ENCODE assay signal across 8 mouse cellular contexts in genomic region chr17:46029554-46030207, GRCm38 (mm10). TPM values are rescaled to one million over a fixed set of nuclear protein-coding genes. Genes with fewer than 3 reads are reported as not detected.
DNase-seq lines count a peak whose midpoint lies in the region; ATAC-seq and TF ChIP-seq lines count a peak whose summit lies in the region.

No protein-coding gene starts in this region.

- TF ChIP-seq EP300 in liver, postnatal 0 days (IDR thresholded peaks at IDR 0.05; ENCODE audit: low read depth), result no peak

- H3K27me3 ChIP-seq in hindbrain, embryonic 14.5 days (ENCODE audit: control insufficient read depth, insufficient read depth, low read length), result no peaks in the 10 kb centered on the region
- H3K27me3 ChIP-seq in liver, postnatal 0 days (ENCODE audit: insufficient read depth, low read length), result no peaks in the 10 kb centered on the region

- H3K9me3 ChIP-seq in hindbrain, embryonic 14.5 days (ENCODE audit: control insufficient read depth, low read length), result no peaks in the 10 kb centered on the region
- H3K9me3 ChIP-seq in liver, postnatal 0 days (ENCODE audit: low read length), result no peaks in the 10 kb centered on the region

- TF ChIP-seq POLR2A in cortical plate, adult 2 months (IDR thresholded peaks at IDR 0.05; ENCODE audit: extremely low read depth, insufficient read depth, low read length), result no peak

- DNase-seq in heart, adult 18-20 months, result peak; percentile 32 to 50
- DNase-seq in heart, adult 8-10 months (ENCODE audit: low spot score), result no peak
- no peak for DNase-seq in hindbrain, embryonic 14.5 days (ENCODE audit: low spot score)
- peak; percentile 42 for DNase-seq in liver, postnatal 0 days
- no peak for DNase-seq in frontal cortex, adult 2 months (ENCODE audit: extremely low spot score in 1 of 2, low spot score in 1 of 2)
- DNase-seq in layer of hippocampus, adult 11-12 months (ENCODE audit: low spot score), result no peak

- H3K4me2 ChIP-seq in hindbrain, embryonic 14.5 days (replicated peaks), result peak overlapping the region; percentile 85
- H3K4me2 ChIP-seq in liver, postnatal 0 days (ENCODE audit: low read depth, low read length), result peak overlapping the region; percentile 91

- WGBS in hindbrain, embryonic 14.5 days, result 9% methylated on average over 7 of the region's 7 CpGs
- 11% methylated on average over 7 of the region's 7 CpGs for WGBS in liver, postnatal 0 days (ENCODE audit: insufficient replicate concordance)

- TF ChIP-seq CTCF in cortical plate, adult 2 months (IDR thresholded peaks at IDR 0.05; ENCODE audit: extremely low read depth, insufficient read depth, low read length), result no peak
- TF ChIP-seq CTCF in liver, postnatal 0 days (IDR thresholded peaks at IDR 0.05; ENCODE audit: low read depth), result no peak

- H3K9ac ChIP-seq in hindbrain, embryonic 14.5 days, result peak overlapping the region; percentile 84
- peak overlapping the region; percentile 82 for H3K9ac ChIP-seq in liver, postnatal 0 days (replicated peaks)

- no peak for ATAC-seq in hindbrain, embryonic 14.5 days (ENCODE audit: low FRiP score)
- ATAC-seq in liver, postnatal 0 days, result no peak
- no peak for ATAC-seq in activated CD4-positive, CD25-positive, alpha-beta regulatory T cell, adult 4 months

- peak overlapping the region; percentile 77 for H3K4me3 ChIP-seq in cortical plate, adult 2 months (ENCODE audit: insufficient read depth, low read length)
- peak overlapping the region; percentile 78 for H3K4me3 ChIP-seq in hindbrain, embryonic 14.5 days (replicated peaks; ENCODE audit: low read length)
- peak overlapping the region; percentile 89 for H3K4me3 ChIP-seq in liver, postnatal 0 days (ENCODE audit: low read depth, low read length)

- H3K27ac ChIP-seq in cortical plate, adult 2 months (ENCODE audit: insufficient read depth, low read length), result peak overlapping the region; percentile 22; the same call in 1 of the 2 replicates
- H3K27ac ChIP-seq in hindbrain, embryonic 14.5 days, result peak overlapping the region; percentile 88
- peak overlapping the region; percentile 93 for H3K27ac ChIP-seq in liver, postnatal 0 days (ENCODE audit: low read depth)

- peaks cover 8% of the 10 kb centered on the region for H3K36me3 ChIP-seq in hindbrain, embryonic 14.5 days (replicated peaks; ENCODE audit: control insufficient read depth, insufficient read depth)
- H3K36me3 ChIP-seq in liver, postnatal 0 days (replicated peaks; ENCODE audit: insufficient read depth, low read length), result peaks cover 16% of the 10 kb centered on the region

- H3K4me1 ChIP-seq in cortical plate, adult 2 months (ENCODE audit: control insufficient read depth, insufficient read depth, low read length), result peaks cover 3% of the 10 kb centered on the region; the same call in 1 of the 2 replicates
- peaks cover 52% of the 10 kb centered on the region for H3K4me1 ChIP-seq in hindbrain, embryonic 14.5 days (replicated peaks; ENCODE audit: control insufficient read depth, insufficient read depth, low read length)
- peaks cover 37% of the 10 kb centered on the region for H3K4me1 ChIP-seq in liver, postnatal 0 days (ENCODE audit: insufficient read depth)

RNA-seq across cellular contexts. Expression of gene Vegfa, which starts 2.5 kb away (rescaled TPM):
- total RNA-seq in heart, adult 18-20 months (2021), result 100 to 1,000 TPM; 233 to 240 TPM
- 100 to 1,000 TPM; 195 to 267 (median 235) TPM for total RNA-seq in heart, adult 8-10 months (2022)
- polyA plus RNA-seq in cortical plate, adult 2 months (2012; rRNA removed), result 138 and 164 TPM in 2 replicates
- 4.1 and 6.5 TPM in 2 replicates for polyA plus RNA-seq in hindbrain, embryonic 14.5 days (2014; fragmentation: Nextera tagmentation; extraction: Ambion mirVana)
- 2.8 and 3.1 TPM in 2 replicates for polyA plus RNA-seq in liver, postnatal 0 days (2015; fragmentation: Nextera tagmentation; extraction: Ambion mirVana)
- 145 and 168 TPM in 2 replicates for polyA plus RNA-seq in frontal cortex, adult 2 months (2012; rRNA removed)
- polyA plus RNA-seq in activated CD4-positive, CD25-positive, alpha-beta regulatory T cell, adult 4 months (2017; shearing (Covaris generic)), result not detected

Comparison
In these comparisons a context has a peak if more than half of its experiments do, and no peak if none do; other contexts are left out.
1. DNase-seq: peak in heart, adult 18-20 months (2 of 2) and liver, postnatal 0 days (single experiment); none in heart, adult 8-10 months (single experiment), hindbrain, embryonic 14.5 days (single experiment), frontal cortex, adult 2 months (0 of 2) and layer of hippocampus, adult 11-12 months (single experiment).
2. H3K27ac ChIP-seq: peak in every context shown above with its lines; median percentile 93 in liver, postnatal 0 days; 88 in hindbrain, embryonic 14.5 days; 22 in cortical plate, adult 2 months.
3. RNA of gene Vegfa, which starts 2.5 kb away (polyA plus RNA-seq): 145 to 168 TPM in frontal cortex, adult 2 months and 138 to 164 TPM in cortical plate, adult 2 months; 4.1 to 6.5 TPM in hindbrain, embryonic 14.5 days, 2.8 to 3.1 TPM in liver, postnatal 0 days and not detected in activated CD4-positive, CD25-positive, alpha-beta regulatory T cell, adult 4 months; every median in the first group is over 10 times any median in the second.
4. Peak in every context shown above with its lines, with median percentiles within 50 percentile points of each other: H3K4me3 ChIP-seq.